Comparison of ENCODE assay signal across 15 mouse cellular contexts in the genomic region with DNA sequence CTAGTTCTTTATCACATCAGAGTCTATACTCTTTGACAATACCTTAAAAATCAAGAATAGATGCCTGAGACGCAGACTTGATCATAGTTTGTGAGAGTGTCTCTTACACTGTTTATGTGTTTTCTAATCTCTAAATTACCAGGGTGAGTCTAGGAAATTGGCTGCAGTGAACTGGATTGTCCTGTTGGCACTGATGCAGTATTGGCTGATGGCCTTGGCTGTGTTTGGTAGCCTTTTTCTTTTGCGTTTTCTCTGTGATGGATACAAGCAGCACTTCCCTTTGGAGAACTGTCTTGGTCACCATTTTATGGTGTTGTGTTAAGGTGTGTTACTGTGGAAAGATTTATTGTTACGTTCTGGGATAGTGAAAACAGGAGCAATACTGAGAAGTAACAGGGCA.
DNase-seq lines count a peak whose midpoint lies in the region; ATAC-seq and TF ChIP-seq lines count a peak whose summit lies in the region.
"Had no signal": no experiment of that assay in that cellular context is flagged by ENCODE, and none has a peak within 500 bp of the region (broad histone marks: within the 10 kb centered on the region; RNA-seq: fewer than 3 reads in every experiment).

No protein-coding gene starts in this region.

- WGBS in cerebellum, adult 2 months = 54% methylated on average over 3 of the region's 3 CpGs
- WGBS in midbrain, embryonic 11.5 days = 91% methylated on average over 3 of the region's 3 CpGs
- 90% methylated on average over 3 of the region's 3 CpGs for WGBS in midbrain, embryonic 15.5 days

- no peaks in the 10 kb centered on the region for H3K27me3 ChIP-seq in cerebellum, adult 2 months (ENCODE audit: control insufficient read depth, insufficient read depth, low read length)
- H3K27me3 ChIP-seq in midbrain, embryonic 11.5 days (ENCODE audit: control insufficient read depth, insufficient read depth, low read length) = no peaks in the 10 kb centered on the region
- no peaks in the 10 kb centered on the region for H3K27me3 ChIP-seq in midbrain, embryonic 15.5 days (replicated peaks)
- H3K27me3 ChIP-seq: embryonic facial prominence, embryonic 13.5 days; forebrain, embryonic 12.5 days; hindbrain, embryonic 13.5 days had no signal

- no peak for TF ChIP-seq POLR2A in cerebellum, adult 2 months (IDR thresholded peaks at IDR 0.05; ENCODE audit: borderline replicate concordance, insufficient read depth, low read length)

- peak; percentile 46 to 59 for DNase-seq in cerebellum, adult 2 months
- DNase-seq in cerebellum, adult 11 months = no peak
- peak; percentile 36 for DNase-seq in heart, adult 11 months
- DNase-seq in heart, postnatal 4 days = no peak
- DNase-seq in midbrain, embryonic 11.5 days (ENCODE audit: low spot score, missing footprints) = peak; percentile 14
- no peak for DNase-seq in lung, postnatal 10 days
- DNase-seq: adrenal gland, postnatal 14 days; gastrocnemius, postnatal 14 days; kidney, adult 11 months had no signal

- no peak overlapping the region for H3K27ac ChIP-seq in cerebellum, adult 2 months (ENCODE audit: insufficient read depth, low read length)
- H3K27ac ChIP-seq in midbrain, embryonic 11.5 days (ENCODE audit: low read depth, low read length) = no peak overlapping the region
- H3K27ac ChIP-seq in midbrain, embryonic 15.5 days = no peak overlapping the region
- H3K27ac ChIP-seq: embryonic facial prominence, embryonic 13.5 days; forebrain, embryonic 12.5 days; hindbrain, embryonic 13.5 days; hindbrain, postnatal 0 days had no signal

- H3K9me3 ChIP-seq in midbrain, embryonic 11.5 days (ENCODE audit: control insufficient read depth, low read length) = no peaks in the 10 kb centered on the region
- H3K9me3 ChIP-seq in midbrain, embryonic 15.5 days = no peaks in the 10 kb centered on the region
- H3K9me3 ChIP-seq: embryonic facial prominence, embryonic 13.5 days; forebrain, embryonic 12.5 days; hindbrain, embryonic 13.5 days had no signal

- no peak overlapping the region for H3K4me3 ChIP-seq in cerebellum, adult 2 months (replicated peaks; ENCODE audit: insufficient read depth, low read depth, low read length)
- H3K4me3 ChIP-seq in midbrain, embryonic 11.5 days (ENCODE audit: low read depth, low read length) = no peak overlapping the region
- H3K4me3 ChIP-seq in midbrain, embryonic 15.5 days = no peak overlapping the region
- H3K4me3 ChIP-seq: embryonic facial prominence, embryonic 13.5 days; forebrain, embryonic 12.5 days; hindbrain, embryonic 13.5 days had no signal

- H3K36me3 ChIP-seq in midbrain, embryonic 11.5 days (ENCODE audit: control insufficient read depth, insufficient read depth, low read length) = no peaks in the 10 kb centered on the region
- no peaks in the 10 kb centered on the region for H3K36me3 ChIP-seq in midbrain, embryonic 15.5 days (replicated peaks)
- H3K36me3 ChIP-seq: forebrain, embryonic 12.5 days; hindbrain, embryonic 13.5 days had no signal

- no peak overlapping the region for H3K4me2 ChIP-seq in midbrain, embryonic 11.5 days
- H3K4me2 ChIP-seq in midbrain, embryonic 15.5 days = no peak overlapping the region
- H3K4me2 ChIP-seq: embryonic facial prominence, embryonic 13.5 days; forebrain, embryonic 12.5 days; hindbrain, embryonic 13.5 days had no signal

- H3K9ac ChIP-seq in midbrain, embryonic 11.5 days (ENCODE audit: low read length) = no peak overlapping the region
- H3K9ac ChIP-seq in midbrain, embryonic 15.5 days = no peak overlapping the region
- H3K9ac ChIP-seq: embryonic facial prominence, embryonic 13.5 days; forebrain, embryonic 12.5 days; hindbrain, embryonic 13.5 days had no signal

- peaks cover 5% of the 10 kb centered on the region; the same call in 1 of the 2 replicates for H3K4me1 ChIP-seq in cerebellum, adult 2 months (ENCODE audit: control insufficient read depth, insufficient read depth, low read length)
- H3K4me1 ChIP-seq in midbrain, embryonic 11.5 days (ENCODE audit: control insufficient read depth, insufficient read depth, low read length) = 0 out of 2 replicates have a peak, but pooled peaks cover 3% of the 10 kb centered on the region
- no peaks in the 10 kb centered on the region; the same call in 1 of the 2 replicates for H3K4me1 ChIP-seq in midbrain, embryonic 15.5 days
- H3K4me1 ChIP-seq: embryonic facial prominence, embryonic 13.5 days had no signal

- no peak for ATAC-seq in midbrain, embryonic 11.5 days (ENCODE audit: low FRiP score)
- ATAC-seq in midbrain, embryonic 15.5 days (replicated peaks) = no peak
- ATAC-seq: forebrain, embryonic 16.5 days; hindbrain, postnatal 0 days had no signal

- TF ChIP-seq CTCF in cerebellum, adult 2 months (IDR thresholded peaks at IDR 0.05; ENCODE audit: borderline replicate concordance, insufficient read depth, low read depth, low read length) = no peak

Comparison
In these comparisons a context has a peak if more than half of its experiments do, and no peak if none do; other contexts are left out.
1. DNase-seq: peak in cerebellum, adult 2 months (2 of 2), heart, adult 11 months (single experiment) and midbrain, embryonic 11.5 days (single experiment); none in cerebellum, adult 11 months (single experiment), heart, postnatal 4 days (single experiment) and lung, postnatal 10 days (single experiment).